Mouse (Mus musculus): ENCODE data around the gene Ctnna3. TPM values are rescaled to one million over a fixed set of nuclear protein-coding genes. Genes with fewer than 3 reads are reported as not detected.
"Not testable (repeated sequence)": the region's sequence is repeated elsewhere in the genome, so short reads cannot be mapped to it uniquely, and the experiment has no call there.

Ctnna3 gene
- total and polyA plus RNA-seq, 2 experiments = 0.09 TPM; not detected in 1

DNA sequence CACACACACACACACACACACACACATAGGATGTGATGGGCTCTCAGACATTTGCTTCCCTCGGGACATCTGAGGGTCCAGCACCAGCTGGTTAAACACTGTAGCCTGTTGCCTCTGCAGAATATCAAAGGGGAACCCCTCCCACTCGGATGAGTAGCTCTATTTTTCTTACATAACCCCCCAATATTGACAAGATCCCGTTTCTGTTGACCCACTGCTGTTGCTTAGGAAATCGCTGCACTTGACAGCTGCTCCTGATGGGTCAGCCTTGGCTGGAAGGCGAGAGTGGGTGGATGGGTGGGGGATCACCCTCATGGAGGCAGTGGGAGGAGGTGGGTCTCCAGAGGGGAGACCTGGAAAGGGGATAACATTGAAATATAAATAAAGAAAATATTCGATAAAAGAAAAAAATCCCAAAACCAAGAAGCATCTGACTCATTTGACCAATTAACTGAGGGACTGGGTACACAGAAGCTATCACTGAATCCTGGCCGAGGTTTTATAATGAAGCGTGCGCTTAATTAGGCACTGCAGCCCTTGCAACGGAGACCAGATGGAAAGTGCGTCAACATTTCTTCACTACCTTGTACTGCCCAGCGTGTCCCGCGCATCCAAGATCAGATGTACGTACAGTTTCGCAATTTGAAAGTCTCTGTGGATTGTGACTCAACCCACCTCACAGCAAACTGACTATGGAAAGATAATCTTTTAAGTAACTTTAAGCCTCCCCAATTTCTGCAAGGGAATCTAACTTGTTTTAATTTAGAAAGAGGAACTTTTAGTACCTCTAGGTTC is 19.5 kb upstream of the Ctnna3 start:
- WGBS = 20% methylated on average over 16 of the region's 16 CpGs

DNA sequence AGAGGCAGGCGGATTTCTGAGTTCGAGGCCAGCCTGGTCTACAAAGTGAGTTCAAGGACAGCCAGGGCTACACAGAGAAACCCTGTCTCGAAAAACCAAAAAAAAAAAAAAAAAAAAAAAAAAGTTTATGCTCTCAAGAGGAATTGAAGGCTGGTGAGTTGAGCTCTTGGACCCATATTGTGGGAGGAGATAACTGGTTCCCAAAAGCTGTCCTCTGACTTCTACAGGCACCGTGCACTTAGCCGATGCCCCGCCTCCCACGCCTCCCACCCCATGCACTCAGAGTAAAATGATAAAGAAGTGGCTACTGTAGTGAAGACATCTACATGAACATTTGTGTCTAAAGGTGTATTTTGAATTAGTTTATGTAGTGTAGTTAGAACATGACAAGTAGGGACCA is 18.2 kb upstream of the Ctnna3 start:
- H3K27me3 ChIP-seq (ENCODE audit: control insufficient read depth, insufficient read depth, low read length); DNase-seq (ENCODE audit: extremely low read depth, low read depth, low spot score); H3K27ac ChIP-seq (replicated peaks; ENCODE audit: insufficient read depth, low read depth, low read length); H3K4me1 ChIP-seq (ENCODE audit: control insufficient read depth, insufficient read depth, low read length); H3K36me3 ChIP-seq (ENCODE audit: control insufficient read depth, insufficient read depth, low read length); H3K4me3 ChIP-seq (ENCODE audit: insufficient read depth, low read depth, low read length); H3K79me2 ChIP-seq (ENCODE audit: control insufficient read depth, insufficient read depth, low read length); H3K9ac ChIP-seq (ENCODE audit: low read depth, low read length): not testable (repeated sequence)
- WGBS = 93% methylated on average over 6 of the region's 7 CpGs

More for the DNA sequence above, 19.5 kb upstream of the Ctnna3 start:
- Histone ChIP-seq H3K36me3 (ENCODE audit: control insufficient read depth, insufficient read depth, low read length) (0 out of 2 replicates have a peak, but pooled peaks cover 2% of the 10 kb centered on the region), H3K4me3 (ENCODE audit: insufficient read depth, low read depth, low read length) (no peak overlapping the region), H3K27ac (replicated peaks; ENCODE audit: insufficient read depth, low read depth, low read length) (no peak overlapping the region), H3K27me3 (ENCODE audit: control insufficient read depth, insufficient read depth, low read length) (no peaks in the 10 kb centered on the region), H3K4me1 (ENCODE audit: control insufficient read depth, insufficient read depth, low read length) (peaks cover 4% of the 10 kb centered on the region), H3K9ac (ENCODE audit: low read depth, low read length) (no peak overlapping the region), H3K79me2 (ENCODE audit: control insufficient read depth, insufficient read depth, low read length) (no peaks in the 10 kb centered on the region)
- TF ChIP-seq CTCF (IDR thresholded peaks at IDR 0.05; ENCODE audit: low read depth, low read length) (no peak), POLR2A (IDR thresholded peaks at IDR 0.05; ENCODE audit: extremely low read depth, insufficient read depth, low read length) (no peak)
- peak; percentile 56 for DNase-seq (ENCODE audit: extremely low read depth, low read depth, low spot score)

DNA sequence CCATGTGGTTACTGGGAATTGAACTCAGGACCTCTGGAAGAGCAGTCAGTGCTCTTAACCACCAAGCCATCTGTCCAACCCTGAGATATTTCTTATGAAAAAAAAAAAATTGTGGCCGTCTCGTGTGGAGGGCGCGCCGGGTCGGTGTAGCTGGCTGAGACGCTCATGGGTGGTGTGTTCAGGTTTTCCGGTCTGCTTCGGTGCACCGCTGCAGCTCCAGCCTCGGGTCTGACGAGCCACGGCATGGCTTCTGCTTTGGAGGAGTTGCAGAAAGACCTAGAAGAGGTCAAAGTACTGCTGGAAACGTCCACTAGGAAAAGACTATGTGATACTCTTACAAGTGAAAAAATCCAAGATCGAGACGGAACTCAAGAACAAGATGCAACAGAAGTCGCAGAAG is 17.1 kb upstream of the Ctnna3 start:
- TF ChIP-seq POLR2A (IDR thresholded peaks at IDR 0.05; ENCODE audit: extremely low read depth, insufficient read depth, low read length) (no peak), CTCF (IDR thresholded peaks at IDR 0.05; ENCODE audit: low read depth, low read length) (no peak)
- Histone ChIP-seq H3K4me1 (ENCODE audit: control insufficient read depth, insufficient read depth, low read length) (peaks cover 9% of the 10 kb centered on the region), H3K9ac (ENCODE audit: low read depth, low read length) (no peak overlapping the region), H3K27me3 (ENCODE audit: control insufficient read depth, insufficient read depth, low read length) (no peaks in the 10 kb centered on the region), H3K36me3 (ENCODE audit: control insufficient read depth, insufficient read depth, low read length) (0 out of 2 replicates have a peak, but pooled peaks cover 2% of the 10 kb centered on the region), H3K27ac (replicated peaks; ENCODE audit: insufficient read depth, low read depth, low read length) (no peak overlapping the region), H3K79me2 (ENCODE audit: control insufficient read depth, insufficient read depth, low read length) (no peaks in the 10 kb centered on the region), H3K4me3 (ENCODE audit: insufficient read depth, low read depth, low read length) (no peak overlapping the region)
- 79% methylated on average over 17 of the region's 17 CpGs for WGBS
- no peak for DNase-seq (ENCODE audit: extremely low read depth, low read depth, low spot score)

DNA sequence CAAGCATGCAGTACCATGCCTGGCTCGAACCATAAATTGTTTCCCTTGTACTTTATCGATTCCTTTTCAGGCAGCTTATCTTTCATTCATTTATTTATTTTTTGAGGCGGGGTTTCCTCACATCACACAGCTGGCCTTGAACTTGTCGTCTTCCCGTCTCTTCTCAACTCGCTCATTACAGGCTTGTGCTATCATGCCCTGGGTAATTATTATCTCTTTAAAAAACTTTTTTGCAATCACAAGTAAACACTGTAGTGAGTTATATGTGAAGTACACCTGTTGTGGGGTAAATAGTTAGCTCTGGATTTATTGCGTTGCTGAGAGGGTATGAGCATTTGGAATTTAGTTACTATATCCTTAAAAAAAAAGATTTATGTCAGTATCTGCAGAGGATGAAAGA is 14.6 kb upstream of the Ctnna3 start:
- H3K9ac ChIP-seq (ENCODE audit: low read depth, low read length) = no peak overlapping the region
- peaks cover 5% of the 10 kb centered on the region for H3K4me1 ChIP-seq (ENCODE audit: control insufficient read depth, insufficient read depth, low read length)
- H3K79me2 ChIP-seq (ENCODE audit: control insufficient read depth, insufficient read depth, low read length) = no peaks in the 10 kb centered on the region
- DNase-seq (ENCODE audit: extremely low read depth, low read depth, low spot score) = peak; percentile 95
- no peaks in the 10 kb centered on the region for H3K27me3 ChIP-seq (ENCODE audit: control insufficient read depth, insufficient read depth, low read length)
- H3K4me3 ChIP-seq (ENCODE audit: insufficient read depth, low read depth, low read length) = no peak overlapping the region
- H3K27ac ChIP-seq (replicated peaks; ENCODE audit: insufficient read depth, low read depth, low read length) = peak overlapping the region; percentile 88
- no peaks in the 10 kb centered on the region for H3K36me3 ChIP-seq (ENCODE audit: control insufficient read depth, insufficient read depth, low read length)
- no peak for TF ChIP-seq CTCF (IDR thresholded peaks at IDR 0.05; ENCODE audit: low read depth, low read length)
- no peak for TF ChIP-seq POLR2A (IDR thresholded peaks at IDR 0.05; ENCODE audit: extremely low read depth, insufficient read depth, low read length)
- WGBS = 13% methylated on average over 7 of the region's 7 CpGs

DNA sequence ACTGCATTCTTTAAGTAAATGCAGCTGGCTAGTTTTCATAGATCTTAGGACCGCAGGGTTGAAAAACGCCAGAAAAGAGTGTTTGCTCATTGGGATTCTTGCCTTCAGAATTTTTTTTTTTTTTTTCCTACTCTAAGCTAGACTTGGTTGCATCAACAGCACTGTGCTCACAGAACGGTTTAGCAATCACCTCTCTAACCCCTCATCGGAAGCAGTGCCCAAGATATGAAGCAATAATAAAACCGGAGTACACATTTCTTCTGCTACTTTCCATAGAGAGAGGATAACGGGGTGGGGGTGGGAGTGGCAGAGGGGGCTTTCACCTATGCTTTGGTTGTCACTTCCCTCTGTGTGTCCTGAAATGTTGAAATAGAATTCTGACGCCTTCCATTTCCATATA is 14.0 kb upstream of the Ctnna3 start:
- Histone ChIP-seq H3K4me3 (ENCODE audit: insufficient read depth, low read depth, low read length) (no peak overlapping the region), H3K36me3 (ENCODE audit: control insufficient read depth, insufficient read depth, low read length) (no peaks in the 10 kb centered on the region), H3K27me3 (ENCODE audit: control insufficient read depth, insufficient read depth, low read length) (no peaks in the 10 kb centered on the region), H3K27ac (replicated peaks; ENCODE audit: insufficient read depth, low read depth, low read length) (peak overlapping the region; percentile 88), H3K79me2 (ENCODE audit: control insufficient read depth, insufficient read depth, low read length) (no peaks in the 10 kb centered on the region), H3K9ac (ENCODE audit: low read depth, low read length) (no peak overlapping the region; the same call in 1 of the 2 replicates), H3K4me1 (ENCODE audit: control insufficient read depth, insufficient read depth, low read length) (peaks cover 4% of the 10 kb centered on the region)
- DNase-seq (ENCODE audit: extremely low read depth, low read depth, low spot score) = peak; percentile 86
- TF ChIP-seq CTCF (IDR thresholded peaks at IDR 0.05; ENCODE audit: low read depth, low read length) (no peak), POLR2A (IDR thresholded peaks at IDR 0.05; ENCODE audit: extremely low read depth, insufficient read depth, low read length) (no peak)
- whole genome bisulfite sequencing = 18% methylated on average over 7 of the region's 7 CpGs

DNA sequence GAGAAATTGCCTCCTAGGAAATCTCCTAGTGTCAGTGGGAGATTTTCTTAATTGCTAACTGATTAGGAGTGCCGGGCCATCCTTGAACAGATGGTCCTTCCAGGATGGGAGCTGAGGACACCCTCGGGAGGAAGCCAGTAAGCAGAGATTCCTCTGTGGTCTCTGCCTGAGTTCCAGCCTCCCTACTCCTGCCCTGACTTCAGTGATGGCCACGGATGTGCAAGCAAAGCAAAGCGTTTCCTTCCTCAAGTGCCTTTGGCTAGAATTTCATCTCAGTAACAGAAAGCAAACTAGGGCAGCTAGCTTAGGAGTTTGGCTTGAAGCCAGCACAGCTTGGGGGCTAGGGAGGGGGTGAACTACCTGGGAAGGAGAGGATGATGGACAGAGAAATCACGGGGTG is 12.8 kb upstream of the Ctnna3 start:
- TF ChIP-seq POLR2A (IDR thresholded peaks at IDR 0.05; ENCODE audit: extremely low read depth, insufficient read depth, low read length) = no peak
- TF ChIP-seq CTCF (IDR thresholded peaks at IDR 0.05; ENCODE audit: low read depth, low read length) = no peak
- H3K79me2 ChIP-seq (ENCODE audit: control insufficient read depth, insufficient read depth, low read length) = no peaks in the 10 kb centered on the region
- H3K27me3 ChIP-seq (ENCODE audit: control insufficient read depth, insufficient read depth, low read length) = no peaks in the 10 kb centered on the region
- peaks cover 4% of the 10 kb centered on the region for H3K4me1 ChIP-seq (ENCODE audit: control insufficient read depth, insufficient read depth, low read length)
- DNase-seq (ENCODE audit: extremely low read depth, low read depth, low spot score) = no peak
- no peak overlapping the region for H3K9ac ChIP-seq (ENCODE audit: low read depth, low read length)
- H3K27ac ChIP-seq (replicated peaks; ENCODE audit: insufficient read depth, low read depth, low read length) = no peak overlapping the region
- H3K4me3 ChIP-seq (ENCODE audit: insufficient read depth, low read depth, low read length) = no peak overlapping the region
- H3K36me3 ChIP-seq (ENCODE audit: control insufficient read depth, insufficient read depth, low read length) = no peaks in the 10 kb centered on the region
- 71% methylated on average over 5 of the region's 5 CpGs for WGBS
